Mouse (Mus musculus): ENCODE data around the gene Nagk.

- TF ChIP-seq CTCF (IDR thresholded peaks at IDR 0.05; ENCODE audit: low read depth, low read length) (no peak), POLR2A (IDR thresholded peaks at IDR 0.05; ENCODE audit: extremely low read depth, insufficient read depth, low read length) (no peak)
These were observed 45.3 kb downstream of the Nagk start for GRCm38 (mm10) chr6:83840086-83840485.

All from liver, adult 2 months (tissue).